Mouse (Mus musculus): ENCODE measurements around the gene D1Pas1. TPM values are rescaled to one million over a fixed set of nuclear protein-coding genes. Genes with fewer than 3 reads are reported as not detected.

Gene D1Pas1
- polyA plus RNA-seq, 1 experiment from 2014 or later = 0.08 TPM

GRCm38 (mm10) chr1:186954591-186954990, 12.6 kb upstream of the D1Pas1 start:
- Histone ChIP-seq H3K27me3 (no peaks in the 10 kb centered on the region; the same call in 1 of the 2 replicates), H3K4me1 (no peaks in the 10 kb centered on the region), H3K36me3 (no peaks in the 10 kb centered on the region), H3K27ac (no peak overlapping the region), H3K4me3 (no peak overlapping the region), H3K9ac (no peak overlapping the region), H3K9me3 (no peaks in the 10 kb centered on the region), H3K4me2 (no peak overlapping the region)
- 80% methylated on average over 4 of the region's 4 CpGs for WGBS
- ATAC-seq (ENCODE audit: insufficient number of reproducible peaks, low FRiP score, low TSS enrichment, low read depth) = no peak

- H3K4me1 ChIP-seq = no peaks in the 10 kb centered on the region
- no peaks in the 10 kb centered on the region for H3K9me3 ChIP-seq
- no peaks in the 10 kb centered on the region for H3K27me3 ChIP-seq
- H3K4me3 ChIP-seq = no peak overlapping the region
- H3K27ac ChIP-seq = no peak overlapping the region
- WGBS = 52% methylated on average over 4 of the region's 4 CpGs
- H3K36me3 ChIP-seq = no peaks in the 10 kb centered on the region
- ATAC-seq (ENCODE audit: insufficient number of reproducible peaks, low FRiP score, low TSS enrichment, low read depth) = no peak
- no peak overlapping the region for H3K4me2 ChIP-seq
- no peak overlapping the region for H3K9ac ChIP-seq
Measured at GRCm38 (mm10) chr1:186959380-186959779, 7.8 kb upstream of the D1Pas1 start.

- no peak for ATAC-seq (ENCODE audit: insufficient number of reproducible peaks, low FRiP score, low TSS enrichment, low read depth)
- 0 out of 2 replicates have a peak, but pooled peaks cover 7% of the 10 kb centered on the region for H3K9me3 ChIP-seq
- no peak overlapping the region for H3K4me3 ChIP-seq
- H3K36me3 ChIP-seq = no peaks in the 10 kb centered on the region
- no peak overlapping the region for H3K9ac ChIP-seq
- H3K4me1 ChIP-seq = no peaks in the 10 kb centered on the region
- no peak overlapping the region for H3K4me2 ChIP-seq
- 41% methylated on average over 4 of the region's 4 CpGs for WGBS
- no peaks in the 10 kb centered on the region for H3K27me3 ChIP-seq
- H3K27ac ChIP-seq = no peak overlapping the region
Measured at GRCm38 (mm10) chr1:186964143-186964875, 2.9 kb upstream of the D1Pas1 start.

- Histone ChIP-seq H3K9ac (no peak overlapping the region), H3K27me3 (no peaks in the 10 kb centered on the region), H3K4me1 (no peaks in the 10 kb centered on the region), H3K36me3 (no peaks in the 10 kb centered on the region), H3K9me3 (0 out of 2 replicates have a peak, but pooled peaks cover 7% of the 10 kb centered on the region), H3K4me2 (no peak overlapping the region), H3K27ac (no peak overlapping the region), H3K4me3 (no peak overlapping the region)
- ATAC-seq (ENCODE audit: insufficient number of reproducible peaks, low FRiP score, low TSS enrichment, low read depth) = no peak
- WGBS = 92% methylated on average over 34 of the region's 34 CpGs
Measured at GRCm38 (mm10) chr1:186967926-186968325, 710 bp downstream of the D1Pas1 start.

- H3K36me3 ChIP-seq = no peaks in the 10 kb centered on the region
- no peaks in the 10 kb centered on the region for H3K9me3 ChIP-seq
- no peaks in the 10 kb centered on the region for H3K4me1 ChIP-seq
- WGBS = 44% methylated on average over 4 of the region's 4 CpGs
- H3K9ac ChIP-seq = no peak overlapping the region
- no peak overlapping the region for H3K4me3 ChIP-seq
- no peak for ATAC-seq (ENCODE audit: insufficient number of reproducible peaks, low FRiP score, low TSS enrichment, low read depth)
- H3K27ac ChIP-seq = no peak overlapping the region
- no peaks in the 10 kb centered on the region for H3K27me3 ChIP-seq
- H3K4me2 ChIP-seq = no peak overlapping the region
Measured at GRCm38 (mm10) chr1:186976937-186977540, 9.8 kb downstream of the D1Pas1 start.

GRCm38 (mm10) chr1:186977801-186978200, 10.6 kb downstream of the D1Pas1 start:
- H3K4me1 ChIP-seq = no peaks in the 10 kb centered on the region
- H3K9me3 ChIP-seq = no peaks in the 10 kb centered on the region
- no peak overlapping the region for H3K9ac ChIP-seq
- H3K27me3 ChIP-seq = no peaks in the 10 kb centered on the region
- H3K27ac ChIP-seq = no peak overlapping the region
- H3K4me3 ChIP-seq = no peak overlapping the region
- no peak for ATAC-seq (ENCODE audit: insufficient number of reproducible peaks, low FRiP score, low TSS enrichment, low read depth)
- no peak overlapping the region for H3K4me2 ChIP-seq
- 92% methylated on average over 2 of the region's 2 CpGs for WGBS
- no peaks in the 10 kb centered on the region for H3K36me3 ChIP-seq

- Histone ChIP-seq H3K4me3 (no peak overlapping the region), H3K4me1 (no peaks in the 10 kb centered on the region), H3K36me3 (no peaks in the 10 kb centered on the region), H3K27ac (no peak overlapping the region), H3K9me3 (no peaks in the 10 kb centered on the region), H3K27me3 (no peaks in the 10 kb centered on the region), H3K9ac (no peak overlapping the region), H3K4me2 (no peak overlapping the region)
- WGBS = 86% methylated on average over 8 of the region's 8 CpGs
- no peak for ATAC-seq (ENCODE audit: insufficient number of reproducible peaks, low FRiP score, low TSS enrichment, low read depth)
Measured at GRCm38 (mm10) chr1:186979465-186979864, 12.2 kb downstream of the D1Pas1 start.

GRCm38 (mm10) chr1:186980503-186980902, 13.3 kb downstream of the D1Pas1 start:
- H3K9me3 ChIP-seq = no peaks in the 10 kb centered on the region
- no peaks in the 10 kb centered on the region for H3K4me1 ChIP-seq
- no peaks in the 10 kb centered on the region for H3K27me3 ChIP-seq
- no peak overlapping the region for H3K4me2 ChIP-seq
- H3K9ac ChIP-seq = no peak overlapping the region
- H3K36me3 ChIP-seq = no peaks in the 10 kb centered on the region
- no peak for ATAC-seq (ENCODE audit: insufficient number of reproducible peaks, low FRiP score, low TSS enrichment, low read depth)
- no peak overlapping the region for H3K4me3 ChIP-seq
- WGBS = 63% methylated on average over 9 of the region's 9 CpGs
- no peak overlapping the region for H3K27ac ChIP-seq

- 0 out of 2 replicates have a peak, but pooled peaks cover 2% of the 10 kb centered on the region for H3K4me1 ChIP-seq
Measured at GRCm38 (mm10) chr1:186985131-186985530, 17.9 kb downstream of the D1Pas1 start.

GRCm38 (mm10) chr1:186986086-186986485, 18.9 kb downstream of the D1Pas1 start:
- no peaks in the 10 kb centered on the region for H3K9me3 ChIP-seq
- no peaks in the 10 kb centered on the region for H3K36me3 ChIP-seq
- no peak for ATAC-seq (ENCODE audit: insufficient number of reproducible peaks, low FRiP score, low TSS enrichment, low read depth)
- no peak overlapping the region for H3K27ac ChIP-seq
- H3K27me3 ChIP-seq = no peaks in the 10 kb centered on the region
- H3K4me2 ChIP-seq = no peak overlapping the region
- no peak overlapping the region for H3K4me3 ChIP-seq
- 0 out of 2 replicates have a peak, but pooled peaks cover 2% of the 10 kb centered on the region for H3K4me1 ChIP-seq
- H3K9ac ChIP-seq = no peak overlapping the region
- 77% methylated on average over 9 of the region's 9 CpGs for WGBS

More at GRCm38 (mm10) chr1:186985131-186985530, 17.9 kb downstream of the D1Pas1 start:
- H3K4me2 ChIP-seq = no peak overlapping the region
- no peaks in the 10 kb centered on the region for H3K36me3 ChIP-seq
- no peak for ATAC-seq (ENCODE audit: insufficient number of reproducible peaks, low FRiP score, low TSS enrichment, low read depth)
- no peaks in the 10 kb centered on the region for H3K27me3 ChIP-seq
- no peaks in the 10 kb centered on the region for H3K9me3 ChIP-seq
- H3K4me3 ChIP-seq = no peak overlapping the region
- no peak overlapping the region for H3K9ac ChIP-seq
- 90% methylated on average over 11 of the region's 11 CpGs for WGBS
- no peak overlapping the region for H3K27ac ChIP-seq

- Histone ChIP-seq H3K36me3 (no peaks in the 10 kb centered on the region), H3K27me3 (no peaks in the 10 kb centered on the region), H3K4me2 (no peak overlapping the region), H3K4me1 (0 out of 2 replicates have a peak, but pooled peaks cover 2% of the 10 kb centered on the region), H3K27ac (no peak overlapping the region), H3K9ac (no peak overlapping the region), H3K4me3 (no peak overlapping the region), H3K9me3 (no peaks in the 10 kb centered on the region)
- WGBS = 91% methylated on average over 8 of the region's 8 CpGs
- no peak for ATAC-seq (ENCODE audit: insufficient number of reproducible peaks, low FRiP score, low TSS enrichment, low read depth)
Measured at GRCm38 (mm10) chr1:186986506-186986905, 19.3 kb downstream of the D1Pas1 start.

GRCm38 (mm10) chr1:186988281-186988682, 21.1 kb downstream of the D1Pas1 start:
- no peaks in the 10 kb centered on the region for H3K27me3 ChIP-seq
- ATAC-seq (ENCODE audit: insufficient number of reproducible peaks, low FRiP score, low TSS enrichment, low read depth) = no peak
- WGBS = 54% methylated on average over 9 of the region's 9 CpGs
- H3K4me3 ChIP-seq = no peak overlapping the region
- H3K9ac ChIP-seq = no peak overlapping the region
- no peaks in the 10 kb centered on the region for H3K36me3 ChIP-seq
- 0 out of 2 replicates have a peak, but pooled peaks cover 2% of the 10 kb centered on the region for H3K4me1 ChIP-seq
- H3K27ac ChIP-seq = no peak overlapping the region
- H3K4me2 ChIP-seq = no peak overlapping the region
- H3K9me3 ChIP-seq = no peaks in the 10 kb centered on the region
